Mouse (Mus musculus): ENCODE data around the gene Clcf1.

DNA sequence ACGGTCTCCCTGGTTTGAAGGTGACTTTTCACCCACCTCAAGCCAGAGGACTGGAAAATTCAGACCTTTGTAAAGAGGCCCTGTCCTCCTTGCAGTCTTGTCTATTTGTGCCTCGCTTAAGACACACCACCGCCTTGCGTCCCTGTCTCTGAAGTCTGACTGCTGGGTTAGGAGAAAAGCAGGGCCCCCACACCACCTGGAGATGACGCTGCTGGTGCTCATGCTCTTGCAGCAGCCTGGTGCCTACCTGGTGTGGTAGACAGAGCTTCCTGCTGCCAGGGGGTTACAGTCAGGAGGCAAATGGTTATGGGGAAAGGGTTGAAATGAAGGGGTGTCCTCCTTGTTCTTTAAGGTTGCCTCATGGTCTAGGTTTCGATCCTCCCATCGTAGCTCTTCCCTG, 40.2 kb downstream of the Clcf1 start:
- TF ChIP-seq FLI1 (IDR thresholded peaks at IDR 0.05; ENCODE audit: low read length) = no peak
- TF ChIP-seq GATA1 (IDR thresholded peaks at IDR 0.05; ENCODE audit: borderline replicate concordance, low read length) = no peak

Data from megakaryocyte, embryonic 14.5 days (primary cell).